Mouse (Mus musculus) testis, postnatal 14 days (tissue): ENCODE measurements around the gene Tdpoz2.
"Not testable (repeated sequence)": the region's sequence is repeated elsewhere in the genome, so short reads cannot be mapped to it uniquely, and the experiment has no call there.

Source experiments
- DNase-seq: peaks from one replicate; pipeline ENCODE4 v3.0.0; 2021; ENCODE audit warnings: low spot score

Tdpoz2 gene

GRCm38 (mm10) chr3:93652586-93652985 lies at the start of gene Tdpoz2:
Gene Tdpoz2, minus strand, starts transcription at chr3:93652686.
- DNase-seq = no peak

GRCm38 (mm10) chr3:93692970-93693369 lies 40.5 kb upstream of the Tdpoz2 start, which contains the start of gene Gm37596:
Gene Gm37596, minus strand, starts transcription at chr3:93693070.
- DNase-seq = not testable (repeated sequence)

DNA sequence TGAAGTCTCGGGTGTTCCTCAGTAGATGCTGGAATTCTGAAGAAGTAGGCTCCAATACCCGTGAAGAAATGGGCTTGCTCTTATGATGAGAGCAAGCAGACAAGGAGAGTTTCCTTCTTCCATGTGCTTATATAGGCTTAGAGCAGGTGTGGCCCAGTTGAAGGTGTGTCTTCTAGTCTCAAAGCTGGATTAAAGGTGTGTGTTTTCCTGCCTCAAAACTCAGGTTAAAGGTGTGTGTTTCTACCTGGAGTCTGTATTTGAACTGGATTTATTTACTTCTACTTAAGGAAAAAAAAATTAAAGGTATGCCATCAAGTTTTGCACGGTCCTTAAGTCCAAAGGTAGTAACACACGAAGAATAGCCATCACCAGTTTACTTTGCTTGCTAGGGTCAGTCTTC lies 23.7 kb upstream of the Tdpoz2 start, which contains the start of gene Tdpoz1:
TSS of gene Tdpoz1 (minus strand) at position 101 of the 400 bp plus-strand sequence.
- not testable (repeated sequence) for DNase-seq

GRCm38 (mm10) chr3:93670805-93671503 lies 18.5 kb upstream of the Tdpoz2 start:
- DNase-seq = not testable (repeated sequence)

DNA sequence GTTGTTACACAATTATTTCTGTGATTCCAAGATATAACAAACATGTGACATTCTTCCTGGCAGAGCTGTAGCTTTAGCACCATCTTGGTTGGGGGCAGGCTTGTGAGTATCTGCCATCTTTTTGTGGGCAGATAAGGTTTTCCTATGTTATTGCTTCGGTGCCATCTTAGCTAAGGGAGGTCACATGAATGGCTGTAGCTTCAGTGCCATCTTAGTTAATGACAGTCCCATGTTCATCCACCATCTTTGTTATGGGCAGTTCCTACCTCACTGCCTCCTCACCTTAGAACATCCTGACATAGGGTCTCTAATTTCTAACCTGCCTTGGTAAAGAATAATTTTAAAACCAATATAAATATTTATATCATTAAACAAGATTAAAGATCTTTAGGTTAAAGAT lies 1.8 kb upstream of the Tdpoz2 start:
- no peak for DNase-seq

GRCm38 (mm10) chr3:93630917-93631714 lies 21.4 kb downstream of the Tdpoz2 start:
- not testable (repeated sequence) for DNase-seq

DNA sequence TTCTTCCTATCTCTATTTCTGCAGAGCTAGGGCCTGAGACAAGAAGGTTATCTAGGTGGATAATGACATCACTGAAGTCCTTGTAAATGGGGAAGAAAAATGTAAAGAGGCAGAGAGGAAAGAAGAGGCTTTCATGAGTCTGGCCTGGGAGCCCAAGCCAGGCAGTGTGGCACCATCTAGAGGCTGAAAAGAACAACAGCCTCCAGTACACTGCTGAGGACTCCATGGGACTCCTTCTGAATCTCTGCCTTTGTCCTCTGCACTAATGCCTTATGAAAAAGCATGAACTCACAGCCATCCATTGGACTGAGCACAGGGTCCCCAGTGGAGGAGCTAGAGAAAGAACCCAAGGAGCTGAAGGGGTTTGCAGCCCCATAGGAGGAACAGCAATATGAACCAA lies 43.5 kb downstream of the Tdpoz2 start:
- not testable (repeated sequence) for DNase-seq

- DNase-seq = no peak
Observed at GRCm38 (mm10) chr3:93601903-93602302, 50.6 kb downstream of the Tdpoz2 start.
